8 mouse cellular contexts compared by ENCODE assay signal in the genomic region with DNA sequence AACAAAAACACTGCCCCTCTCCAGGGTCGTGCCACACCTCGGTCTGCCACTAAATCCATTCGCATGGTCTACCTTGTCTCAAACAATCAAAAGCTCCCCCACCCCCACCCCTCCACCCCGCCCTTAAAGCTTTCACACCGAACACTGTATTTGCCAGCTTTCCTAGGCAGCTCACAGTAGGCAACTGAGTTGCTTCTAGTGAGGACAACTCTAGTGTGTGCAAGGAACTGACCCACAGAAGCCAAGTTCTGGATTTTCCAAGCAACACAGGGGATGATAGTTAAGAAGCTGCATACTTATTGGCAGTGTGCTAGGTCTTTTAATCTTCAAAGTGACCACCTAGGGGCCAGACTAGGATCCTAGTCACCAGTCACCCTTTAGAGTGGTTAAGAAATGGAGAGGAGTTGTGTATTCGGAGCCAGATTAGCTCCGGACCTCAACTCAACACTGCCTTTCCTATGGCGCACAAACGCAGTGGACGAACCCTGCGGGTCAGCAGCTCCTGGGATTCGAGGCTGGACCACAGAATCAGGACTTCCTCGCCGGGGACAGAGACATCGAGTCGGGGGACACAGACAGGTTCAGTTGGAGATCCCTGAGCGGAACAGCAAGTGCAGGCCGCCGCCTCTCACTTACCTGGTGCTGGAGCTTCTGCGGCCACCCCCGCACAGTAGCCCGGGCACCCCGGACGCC. TPM values are rescaled to one million over a fixed set of nuclear protein-coding genes. Genes with fewer than 3 reads are reported as not detected.
DNase-seq lines count a peak whose midpoint lies in the region; ATAC-seq lines count a peak whose summit lies in the region.

No protein-coding gene starts in this region.

- intact Hi-C loops in heart, postnatal 36 days (cut with DNase I): no loop called here
- intact Hi-C loops in left cerebral cortex, postnatal 36 days (cut with DNase I): no loop called here

- whole genome bisulfite sequencing in heart, embryonic 12.5 days: 4% methylated on average over 24 of the region's 24 CpGs
- 3% methylated on average over 24 of the region's 24 CpGs for WGBS in forebrain, embryonic 10.5 days
- 1% methylated on average over 23 of the region's 24 CpGs for WGBS in limb, embryonic 15.5 days

- ATAC-seq in heart, embryonic 12.5 days (ENCODE audit: insufficient number of reproducible peaks, low FRiP score): peak; percentile 3
- ATAC-seq in limb, embryonic 15.5 days (ENCODE audit: insufficient number of reproducible peaks, low FRiP score, low TSS enrichment, low read depth): no peak

- no peaks in the 10 kb centered on the region for H3K27me3 ChIP-seq in heart, embryonic 12.5 days (replicated peaks)
- H3K27me3 ChIP-seq in forebrain, embryonic 10.5 days (ENCODE audit: poor library complexity, severe bottlenecking): no peaks in the 10 kb centered on the region
- no peaks in the 10 kb centered on the region for H3K27me3 ChIP-seq in limb, embryonic 15.5 days

- H3K27ac ChIP-seq in heart, embryonic 12.5 days (ENCODE audit: poor library complexity, severe bottlenecking): 0 out of 2 replicates have a peak overlapping the region, but pooled peaks have one; percentile 32
- peak overlapping the region; percentile 88 for H3K27ac ChIP-seq in forebrain, embryonic 10.5 days
- no peak overlapping the region; the same call in none of the 2 replicates for H3K27ac ChIP-seq in limb, embryonic 15.5 days

- peaks cover 6% of the 10 kb centered on the region for H3K9me3 ChIP-seq in heart, embryonic 12.5 days (replicated peaks)
- H3K9me3 ChIP-seq in forebrain, embryonic 10.5 days: peaks cover 17% of the 10 kb centered on the region
- H3K9me3 ChIP-seq in limb, embryonic 15.5 days: no peaks in the 10 kb centered on the region; the same call in 1 of the 2 replicates

- peaks cover 11% of the 10 kb centered on the region for H3K36me3 ChIP-seq in heart, embryonic 12.5 days
- H3K36me3 ChIP-seq in forebrain, embryonic 10.5 days (replicated peaks): peaks cover 30% of the 10 kb centered on the region
- peaks cover 11% of the 10 kb centered on the region for H3K36me3 ChIP-seq in limb, embryonic 15.5 days

- peak overlapping the region; percentile 85 for H3K4me2 ChIP-seq in heart, embryonic 12.5 days
- peak overlapping the region; percentile 88 for H3K4me2 ChIP-seq in limb, embryonic 15.5 days

- peaks cover 17% of the 10 kb centered on the region for H3K4me1 ChIP-seq in heart, embryonic 12.5 days (replicated peaks)
- H3K4me1 ChIP-seq in forebrain, embryonic 10.5 days: peaks cover 24% of the 10 kb centered on the region
- peaks cover 13% of the 10 kb centered on the region for H3K4me1 ChIP-seq in limb, embryonic 15.5 days

- peak overlapping the region; percentile 81 for H3K9ac ChIP-seq in heart, embryonic 12.5 days
- peak overlapping the region; percentile 74 for H3K9ac ChIP-seq in limb, embryonic 15.5 days

- DNase-seq in heart, postnatal 36 days: no peak
- DNase-seq in ES-CJ7 (ENCODE audit: low read depth, low spot score): peak; percentile 27
- DNase-seq in forebrain, embryonic 10.5 days (ENCODE audit: extremely low spot score, low spot score): no peak
- no peak for DNase-seq in frontal cortex, adult 2 months (ENCODE audit: extremely low spot score in 1 of 2, low spot score in 1 of 2)
- no peak for DNase-seq in left cerebral cortex, postnatal 36 days (ENCODE audit: low spot score in 2 of 2)
- DNase-seq in adrenal gland, adult 18-20 months (ENCODE audit: low spot score in 2 of 2): no peak

- peak overlapping the region; percentile 64 for H3K4me3 ChIP-seq in heart, embryonic 12.5 days
- H3K4me3 ChIP-seq in forebrain, embryonic 10.5 days: peak overlapping the region; percentile 82
- H3K4me3 ChIP-seq in limb, embryonic 15.5 days: peak overlapping the region; percentile 87

RNA-seq across cellular contexts. Expression of a gene that starts 0.5 kb away (rescaled TPM):
- 19.5 and 20.8 TPM in 2 replicates for polyA plus RNA-seq in heart, embryonic 12.5 days (2016; fragmentation: Nextera tagmentation; extraction: Ambion mirVana)
- total RNA-seq in heart, postnatal 36 days (2021): 10 to 100 TPM; 47.4 to 53.7 TPM
- polyA plus RNA-seq in forebrain, embryonic 10.5 days (2016; fragmentation: Nextera tagmentation; extraction: Ambion mirVana): 20.4 and 21.0 TPM in 2 replicates
- 18.0 and 22.7 TPM in 2 replicates for polyA plus RNA-seq in limb, embryonic 15.5 days (2015; fragmentation: Nextera tagmentation; extraction: Ambion mirVana)
- 11.4 and 13.6 TPM in 2 replicates for polyA plus RNA-seq in frontal cortex, adult 2 months (2012; rRNA removed)
- 10 to 100 TPM; 15.4 to 18.6 TPM for total RNA-seq in left cerebral cortex, postnatal 36 days (2021)
- total RNA-seq in adrenal gland, adult 18-20 months (2021): 10 to 100 TPM; 19.5 to 21.9 TPM

RNA-seq across cellular contexts. Expression of a gene that starts 0.6 kb away (rescaled TPM):
- 31.1 and 31.2 TPM in 2 replicates for polyA plus RNA-seq in heart, embryonic 12.5 days (2016; fragmentation: Nextera tagmentation; extraction: Ambion mirVana)
- total RNA-seq in heart, postnatal 36 days (2021): 10 to 100 TPM; 30.3 to 31.9 TPM
- polyA plus RNA-seq in forebrain, embryonic 10.5 days (2016; fragmentation: Nextera tagmentation; extraction: Ambion mirVana): 20.4 and 21.6 TPM in 2 replicates
- polyA plus RNA-seq in limb, embryonic 15.5 days (2015; fragmentation: Nextera tagmentation; extraction: Ambion mirVana): 28.3 and 28.8 TPM in 2 replicates
- 33.7 and 34.9 TPM in 2 replicates for polyA plus RNA-seq in frontal cortex, adult 2 months (2012; rRNA removed)
- total RNA-seq in left cerebral cortex, postnatal 36 days (2021): 10 to 100 TPM; 32.0 to 34.7 TPM
- 10 to 100 TPM; 11.5 to 16.2 TPM for total RNA-seq in adrenal gland, adult 18-20 months (2021)

RNA-seq across cellular contexts. Expression of a gene that starts 42.5 kb away (rescaled TPM):
- polyA plus RNA-seq in heart, embryonic 12.5 days (2016; fragmentation: Nextera tagmentation; extraction: Ambion mirVana): 8.3 and 8.4 TPM in 2 replicates
- total RNA-seq in heart, postnatal 36 days (2021): 10 to 100 TPM; 35.5 to 36.2 TPM
- polyA plus RNA-seq in forebrain, embryonic 10.5 days (2016; fragmentation: Nextera tagmentation; extraction: Ambion mirVana): 7.8 and 8.2 TPM in 2 replicates
- 8.3 and 10.1 TPM in 2 replicates for polyA plus RNA-seq in limb, embryonic 15.5 days (2015; fragmentation: Nextera tagmentation; extraction: Ambion mirVana)
- 31.2 and 32.6 TPM in 2 replicates for polyA plus RNA-seq in frontal cortex, adult 2 months (2012; rRNA removed)
- total RNA-seq in left cerebral cortex, postnatal 36 days (2021): 10 to 100 TPM; 30.8 to 33.7 TPM
- 10 to 100 TPM; 33.7 to 40.8 TPM for total RNA-seq in adrenal gland, adult 18-20 months (2021)
